Mouse (Mus musculus) cerebellum, adult 2 months (tissue): ENCODE measurements around the gene Thsd4. TPM values are rescaled to one million over a fixed set of nuclear protein-coding genes. Genes with fewer than 3 reads are reported as not detected.

ENCODE experiments used
- DNase-seq, 2 experiments: peaks; one replicate each; pipeline ENCODE4 v3.0.0; 2021
- H3K27ac ChIP-seq: fragments of 200-500 bp; 2 replicates; pipeline ENCODE4 v1.5.1; 2012; ENCODE audit warnings: low read length, control low read depth, inconsistent platforms; ENCODE audit not compliant: insufficient read depth
- H3K27me3 ChIP-seq: fragments of 200-500 bp; 2 replicates; pipeline ENCODE4 v1.6.1; 2012; ENCODE audit warnings: inconsistent platforms, mild to moderate bottlenecking, low read length, moderate library complexity; ENCODE audit not compliant: control insufficient read depth, insufficient read depth
- H3K4me1 ChIP-seq: fragments of 200-500 bp; 2 replicates; pipeline ENCODE4 v1.6.1; 2011; ENCODE audit warnings: low read length; ENCODE audit not compliant: control insufficient read depth, insufficient read depth
- H3K4me3 ChIP-seq: fragments of 200-500 bp; replicated peaks from 2 replicates; pipeline ENCODE3; 2011; ENCODE audit warnings: mild to moderate bottlenecking, low read depth, low read length, control low read depth; ENCODE audit not compliant: insufficient read depth
- CTCF ChIP-seq: fragments of 200-500 bp; IDR thresholded peaks from 2 replicates; pipeline ENCODE4 v1.5.1; 2011; ENCODE audit warnings: low read depth, mild to moderate bottlenecking, control low read depth, low read length, moderate library complexity, borderline replicate concordance; ENCODE audit not compliant: insufficient read depth
- POLR2A ChIP-seq: fragments of 200-500 bp; IDR thresholded peaks from 2 replicates; pipeline ENCODE4 v1.6.1; 2011; ENCODE audit warnings: low read length, control low read depth, borderline replicate concordance; ENCODE audit not compliant: insufficient read depth
- WGBS: fragments of 180-500 bp; shearing (Covaris S2); methylation state at CpG from one replicate; pipeline ENCODE4 v1.1.7; 2018; 5-methylcytosine and 5-hydroxymethylcytosine counted together
- polyA plus RNA-seq: library from polyadenylated mRNA; depleted of rRNA; stranded (reverse); fragments of >200 nt; gene quantifications from 2 replicates; pipeline ENCODE4 v1.2.3, GENCODE M21; 2012

The Thsd4 gene
- polyA plus RNA-seq, 1 experiment = 2.7 TPM

GRCm38 (mm10) chr9:60225453-60225852 is 296.4 kb downstream of the Thsd4 start:
- no peak overlapping the region for H3K4me3 ChIP-seq
- DNase-seq = no peak
- TF ChIP-seq POLR2A (no peak), CTCF (no peak)
- no peak overlapping the region for H3K27ac ChIP-seq
- WGBS = 84% methylated on average over 7 of the region's 7 CpGs
- no peaks in the 10 kb centered on the region for H3K27me3 ChIP-seq
- no peaks in the 10 kb centered on the region for H3K4me1 ChIP-seq

- Histone ChIP-seq H3K4me1 (no peaks in the 10 kb centered on the region), H3K27me3 (no peaks in the 10 kb centered on the region), H3K27ac (no peak overlapping the region), H3K4me3 (no peak overlapping the region)
- DNase-seq = no peak
- 72% methylated on average over 6 of the region's 6 CpGs for WGBS
- no peak for TF ChIP-seq POLR2A
- TF ChIP-seq CTCF = no peak
Measured at GRCm38 (mm10) chr9:60224039-60224695, 297.7 kb downstream of the Thsd4 start.

DNA sequence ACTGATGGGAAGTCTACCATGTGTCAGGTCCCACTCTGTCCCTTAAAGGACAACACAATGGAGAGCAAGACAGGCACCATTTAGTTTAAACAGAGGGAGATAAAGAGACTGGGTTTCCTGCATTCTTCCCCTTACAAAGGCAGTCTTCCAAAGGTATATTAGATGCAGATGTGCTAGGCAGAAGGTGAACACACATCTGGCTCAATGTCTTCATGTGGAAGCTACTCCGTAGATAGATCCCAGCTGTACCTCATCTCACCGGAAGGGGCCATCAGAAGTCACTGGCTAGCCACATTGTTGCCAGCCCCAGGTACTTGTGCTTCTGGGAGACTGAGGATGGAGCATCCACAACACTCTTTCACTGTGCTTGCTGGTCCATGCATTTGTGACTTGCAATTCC is 301.4 kb downstream of the Thsd4 start:
- H3K27ac ChIP-seq = no peak overlapping the region
- no peaks in the 10 kb centered on the region for H3K4me1 ChIP-seq
- no peak overlapping the region for H3K4me3 ChIP-seq
- no peak for TF ChIP-seq POLR2A
- no peak for TF ChIP-seq CTCF
- DNase-seq = no peak
- 96% methylated on average over 2 of the region's 2 CpGs for WGBS
- H3K27me3 ChIP-seq = no peaks in the 10 kb centered on the region

GRCm38 (mm10) chr9:60218396-60218795 is 303.4 kb downstream of the Thsd4 start:
- H3K27ac ChIP-seq = no peak overlapping the region
- H3K4me1 ChIP-seq = no peaks in the 10 kb centered on the region
- 87% methylated on average over 6 of the region's 6 CpGs for WGBS
- no peak for DNase-seq
- no peaks in the 10 kb centered on the region for H3K27me3 ChIP-seq
- no peak overlapping the region for H3K4me3 ChIP-seq
- TF ChIP-seq POLR2A (no peak), CTCF (no peak)

- Histone ChIP-seq H3K4me1 (no peaks in the 10 kb centered on the region), H3K4me3 (no peak overlapping the region), H3K27ac (no peak overlapping the region), H3K27me3 (no peaks in the 10 kb centered on the region)
- TF ChIP-seq POLR2A (no peak), CTCF (no peak)
- 63% methylated on average over 6 of the region's 6 CpGs for WGBS
- DNase-seq = no peak
Measured at GRCm38 (mm10) chr9:60216029-60216428, 305.8 kb downstream of the Thsd4 start.

DNA sequence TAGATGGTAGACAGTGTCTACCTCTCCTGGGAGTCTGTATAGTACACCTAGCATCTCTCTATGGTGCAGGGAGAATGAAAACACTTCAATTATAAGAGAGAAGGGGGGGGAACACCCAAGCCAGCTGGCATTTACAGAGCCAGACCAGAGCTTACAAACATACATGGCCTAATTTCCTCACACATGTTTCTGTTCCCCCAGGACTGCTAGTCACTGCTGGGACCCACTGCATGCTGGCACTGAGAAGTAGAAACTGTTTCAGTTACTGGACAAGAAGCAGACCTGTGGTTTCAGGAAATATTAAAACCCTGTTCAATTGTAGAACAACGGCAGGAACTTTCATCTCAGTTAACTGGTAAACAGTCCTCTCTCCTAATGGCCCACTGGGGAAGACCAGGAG is 308.7 kb downstream of the Thsd4 start:
- DNase-seq = no peak
- Histone ChIP-seq H3K27ac (no peak overlapping the region), H3K4me3 (no peak overlapping the region), H3K27me3 (no peaks in the 10 kb centered on the region), H3K4me1 (no peaks in the 10 kb centered on the region)
- TF ChIP-seq POLR2A = no peak
- no peak for TF ChIP-seq CTCF
- 76% methylated on average over 1 of the region's 1 CpGs for whole genome bisulfite sequencing

GRCm38 (mm10) chr9:60208843-60209242 is 313.0 kb downstream of the Thsd4 start:
- no peaks in the 10 kb centered on the region for H3K4me1 ChIP-seq
- no peak overlapping the region for H3K4me3 ChIP-seq
- H3K27ac ChIP-seq = no peak overlapping the region
- TF ChIP-seq POLR2A (no peak), CTCF (no peak)
- no peak for DNase-seq
- 93% methylated on average over 1 of the region's 1 CpGs for WGBS
- no peaks in the 10 kb centered on the region for H3K27me3 ChIP-seq

GRCm38 (mm10) chr9:60203141-60203540 is 318.7 kb downstream of the Thsd4 start:
- H3K27ac ChIP-seq = no peak overlapping the region
- no peak overlapping the region for H3K4me3 ChIP-seq
- WGBS = 58% methylated on average over 7 of the region's 7 CpGs
- no peaks in the 10 kb centered on the region for H3K4me1 ChIP-seq
- TF ChIP-seq POLR2A (no peak), CTCF (no peak)
- DNase-seq = no peak
- no peaks in the 10 kb centered on the region for H3K27me3 ChIP-seq

- WGBS = 76% methylated on average over 2 of the region's 2 CpGs
- Histone ChIP-seq H3K4me3 (no peak overlapping the region), H3K4me1 (no peaks in the 10 kb centered on the region), H3K27me3 (no peaks in the 10 kb centered on the region), H3K27ac (no peak overlapping the region)
- no peak for TF ChIP-seq CTCF
- no peak for TF ChIP-seq POLR2A
- DNase-seq = no peak
Measured at GRCm38 (mm10) chr9:60200436-60200835, 321.4 kb downstream of the Thsd4 start.
